Mouse (Mus musculus) ovary, adult 18-20 months (tissue): ENCODE results near the gene Il20ra.
"Not testable (repeated sequence)": the region's sequence is repeated elsewhere in the genome, so short reads cannot be mapped to it uniquely, and the experiment has no call there.

Experiments used
- DNase-seq: peaks from one replicate; pipeline ENCODE4 v3.0.0; 2022; ENCODE audit warnings: low spot score, mixed read lengths

Il20ra gene

DNA sequence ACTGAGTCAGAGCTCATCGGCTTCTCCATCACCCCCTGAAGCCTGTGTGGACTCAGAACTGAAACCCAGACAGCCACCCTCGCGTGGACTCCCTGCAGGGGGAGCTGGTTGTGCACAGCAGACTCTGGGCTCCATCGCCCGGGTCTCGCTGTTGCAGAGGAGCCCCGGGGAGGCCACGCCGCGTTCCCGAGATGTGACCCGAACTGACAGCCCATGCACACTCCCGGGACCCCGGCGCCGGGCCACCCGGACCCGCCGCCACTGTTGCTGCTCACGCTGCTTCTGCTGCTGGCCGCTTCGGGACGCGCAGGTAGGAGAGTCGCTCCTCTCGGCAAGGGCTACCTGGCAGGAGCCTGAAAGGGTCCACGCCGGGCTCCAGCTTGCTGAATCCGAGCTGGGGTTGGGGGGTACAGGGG is at the start of gene Il20ra:
Gene Il20ra, plus strand, starts transcription at position 150 of the 416 bp plus-strand sequence.
- DNase-seq: no peak

DNA sequence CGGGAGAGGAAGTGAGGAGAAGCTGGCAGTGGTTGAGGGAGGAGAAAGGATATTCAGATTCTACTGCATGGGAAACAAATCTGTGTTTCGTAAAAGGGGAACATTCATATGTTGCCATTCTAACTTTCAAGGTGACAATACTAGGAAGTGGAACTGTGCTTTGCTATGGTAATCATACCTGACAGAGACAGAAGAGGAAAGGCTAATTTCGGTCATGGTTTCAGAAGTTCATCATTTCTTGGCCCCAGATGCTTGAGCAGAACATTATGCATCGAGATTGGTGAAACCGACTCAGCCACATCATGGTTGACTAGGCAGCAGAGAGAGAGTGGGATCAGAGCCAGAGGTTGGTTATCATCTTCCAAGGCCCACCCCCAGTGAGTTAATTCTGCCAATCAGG is 43.4 kb upstream of the Il20ra start:
- DNase-seq: no peak

DNA sequence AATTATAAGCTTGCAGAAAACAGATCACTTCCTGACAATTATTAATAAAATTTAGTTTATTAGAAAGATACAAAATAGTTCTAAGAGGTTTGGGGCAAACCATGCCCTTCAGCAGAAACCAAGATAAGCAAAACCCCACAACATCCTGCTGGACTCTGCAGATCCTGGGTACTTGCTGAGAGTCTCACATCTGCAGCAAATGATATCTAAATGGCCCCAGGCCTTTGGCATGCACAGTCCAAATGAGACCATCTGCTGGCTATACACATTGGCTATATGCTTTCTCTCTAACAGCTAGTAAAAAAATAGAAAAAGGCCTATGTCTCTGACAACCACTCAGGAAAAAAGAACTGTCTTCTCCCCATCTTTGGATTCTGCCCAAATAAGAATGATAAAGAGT is 40.4 kb upstream of the Il20ra start:
- no peak for DNase-seq

DNA sequence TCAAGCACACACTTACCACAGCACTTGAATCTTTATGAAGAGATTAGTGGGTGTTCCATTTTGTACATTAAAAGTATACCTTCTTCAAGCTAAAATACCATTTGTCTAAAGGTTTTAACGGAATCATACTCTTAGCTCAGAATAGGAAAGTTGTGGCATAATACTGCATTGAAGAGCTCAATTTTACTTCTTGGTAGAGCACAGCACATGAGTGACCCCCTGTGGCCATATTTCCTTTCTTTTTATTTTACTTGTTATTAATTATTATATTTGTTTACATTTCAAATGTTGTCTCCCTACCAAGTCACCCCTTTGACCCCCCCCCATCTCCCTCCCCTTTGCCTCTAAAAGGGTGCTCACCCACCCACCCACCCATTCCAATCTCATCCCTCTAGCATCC is 39.2 kb upstream of the Il20ra start:
- no peak for DNase-seq

DNA sequence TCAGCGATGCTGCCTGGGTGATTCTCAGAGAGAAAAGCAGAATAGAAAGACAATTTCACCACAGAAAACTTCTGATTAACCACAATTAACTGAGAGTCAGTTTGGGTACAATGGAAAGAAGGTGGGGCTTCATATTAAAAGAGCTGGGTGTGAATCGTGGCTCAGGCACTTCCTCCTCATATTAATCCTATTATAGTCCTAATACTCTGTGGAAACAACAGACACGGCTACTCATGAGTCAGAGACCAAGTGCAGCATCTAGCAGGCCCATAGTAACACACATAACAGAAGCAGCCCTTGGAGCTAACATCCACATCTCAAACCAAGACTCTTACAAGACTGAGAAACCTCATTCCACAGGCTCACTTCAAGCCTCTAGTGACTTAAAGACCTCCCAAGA is 24.7 kb upstream of the Il20ra start:
- no peak for DNase-seq

DNA sequence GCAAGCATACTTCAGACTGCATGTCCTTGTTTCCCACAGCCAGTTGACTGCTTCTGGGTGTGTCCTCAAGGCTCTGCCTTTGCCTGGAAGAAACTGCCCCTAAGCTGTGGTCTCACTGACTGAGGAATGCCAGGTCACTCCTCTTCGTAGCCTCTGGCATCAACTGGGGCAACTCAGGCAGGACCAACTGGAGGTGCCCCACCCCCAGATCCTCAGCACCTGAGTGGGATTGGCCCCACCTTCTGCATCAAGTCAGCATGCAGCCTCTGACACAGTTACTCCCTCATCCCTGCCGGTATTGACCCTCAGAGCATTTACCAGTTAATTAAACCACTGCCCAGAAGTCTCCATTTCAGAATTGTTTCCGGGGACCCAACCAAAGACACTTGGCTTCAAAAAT is 21.1 kb upstream of the Il20ra start:
- no peak for DNase-seq

DNA sequence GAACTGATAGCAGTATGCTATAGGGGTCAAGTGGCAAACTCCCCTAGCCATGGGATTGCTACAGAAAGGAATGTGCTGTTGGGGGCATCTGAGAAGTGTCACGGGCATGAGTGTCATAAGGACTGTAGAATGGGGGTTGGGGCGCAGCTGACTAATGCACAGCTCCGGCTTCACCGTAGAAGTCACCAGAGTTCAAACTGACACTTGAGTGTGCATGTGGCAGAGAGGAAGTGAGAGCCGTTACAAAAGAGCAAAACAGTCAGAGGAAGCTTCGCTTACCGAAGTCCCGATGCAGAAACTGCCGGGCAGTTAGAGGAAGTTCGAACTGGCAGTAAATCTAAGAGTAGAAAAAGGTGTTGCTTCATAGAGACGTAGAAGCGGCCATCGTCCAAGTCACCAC is 20.6 kb upstream of the Il20ra start:
- DNase-seq: no peak

DNA sequence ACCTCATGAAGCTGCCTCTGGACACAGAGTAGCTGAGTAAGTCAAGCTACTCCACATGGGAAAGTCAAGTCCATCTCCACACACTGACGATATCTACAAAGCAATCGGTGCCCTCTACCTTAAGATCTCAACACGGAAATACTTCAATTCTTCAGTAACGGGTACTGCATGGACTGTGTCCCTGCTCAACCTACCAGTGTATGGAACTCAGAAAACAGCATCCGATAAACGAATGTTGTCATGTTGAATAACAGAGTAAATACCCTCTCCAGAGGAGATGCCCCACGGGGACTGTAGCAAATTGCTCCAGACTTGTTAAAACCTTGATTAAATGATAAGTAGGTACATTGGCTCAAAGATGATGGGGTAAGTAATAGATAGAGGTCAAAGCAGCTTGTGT is 20.0 kb upstream of the Il20ra start:
- no peak for DNase-seq

DNA sequence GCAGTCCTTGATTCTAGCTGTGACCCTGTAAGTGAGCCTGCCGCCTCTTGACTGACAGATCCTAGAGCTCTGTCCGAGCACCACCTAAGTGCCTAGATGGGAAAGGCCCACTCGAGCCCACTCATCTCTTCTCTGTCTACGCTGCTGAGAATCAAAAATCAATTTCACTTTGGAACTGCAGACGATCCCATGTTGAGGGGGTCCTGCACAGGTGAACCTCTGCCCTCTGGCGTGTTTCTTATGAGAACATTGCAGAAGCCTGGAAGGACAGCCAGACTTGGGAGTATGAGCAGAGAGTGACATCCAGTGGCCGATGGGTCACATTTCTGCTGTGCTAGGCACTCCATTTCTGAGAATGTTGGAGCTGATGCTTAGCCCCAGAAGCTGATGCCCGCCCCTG is 19.4 kb upstream of the Il20ra start:
- DNase-seq: no peak

DNA sequence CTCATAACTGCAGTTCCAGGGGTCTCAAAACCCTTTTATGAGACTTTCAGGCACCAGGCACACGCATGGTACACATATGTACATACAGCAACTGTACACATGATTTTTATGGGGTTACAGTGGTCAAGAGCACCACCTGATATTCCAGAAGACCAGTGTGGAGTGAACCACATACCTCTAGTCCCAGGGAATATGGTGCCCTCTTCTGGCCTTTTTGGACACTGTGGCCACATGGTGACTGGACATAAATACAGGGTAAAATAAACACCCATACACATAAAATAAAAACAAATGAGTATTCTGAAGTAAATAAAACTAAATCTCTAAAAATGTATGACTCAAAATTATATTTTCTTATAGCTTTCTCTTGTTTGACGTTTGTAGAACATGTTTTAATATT is 18.7 kb upstream of the Il20ra start:
- DNase-seq: no peak

DNA sequence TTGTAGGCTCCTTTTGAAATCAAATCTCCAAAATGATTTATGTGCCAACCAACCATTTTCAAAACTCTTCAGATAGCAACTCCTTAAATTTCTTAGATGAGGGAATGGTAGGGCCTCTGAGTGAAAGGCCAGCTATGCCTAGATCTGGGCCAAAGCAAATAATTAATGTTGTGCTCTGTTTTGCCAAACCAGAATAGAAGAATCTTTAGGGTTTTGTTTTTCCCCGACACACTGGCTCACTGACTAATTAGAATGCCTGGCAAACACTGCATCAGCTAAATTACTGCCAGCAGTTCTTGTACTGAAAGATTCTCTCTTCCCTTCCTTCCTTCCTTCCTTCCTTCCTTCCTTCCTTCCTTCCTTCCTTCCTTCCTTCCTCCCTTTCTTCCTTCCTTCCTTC is 13.0 kb upstream of the Il20ra start:
- no peak for DNase-seq

DNA sequence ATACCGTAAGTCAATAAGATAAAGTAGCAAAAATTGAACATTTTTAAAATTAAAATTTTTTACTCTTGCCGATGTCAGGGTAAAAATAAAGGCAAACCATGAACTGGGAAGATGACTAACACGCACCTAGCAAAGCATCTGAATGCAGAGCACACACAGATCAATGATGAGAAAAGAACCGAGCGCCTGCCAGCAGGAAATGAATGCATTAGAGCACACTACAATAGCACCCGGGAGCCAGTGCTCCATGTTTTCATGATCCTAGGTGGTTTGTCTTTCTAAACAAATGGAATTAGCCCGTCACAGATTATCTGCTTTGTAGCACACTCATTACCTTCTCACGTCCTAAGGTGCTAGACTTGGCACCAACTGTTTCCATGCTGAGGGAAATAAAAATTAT is 7.9 kb upstream of the Il20ra start:
- no peak for DNase-seq

DNA sequence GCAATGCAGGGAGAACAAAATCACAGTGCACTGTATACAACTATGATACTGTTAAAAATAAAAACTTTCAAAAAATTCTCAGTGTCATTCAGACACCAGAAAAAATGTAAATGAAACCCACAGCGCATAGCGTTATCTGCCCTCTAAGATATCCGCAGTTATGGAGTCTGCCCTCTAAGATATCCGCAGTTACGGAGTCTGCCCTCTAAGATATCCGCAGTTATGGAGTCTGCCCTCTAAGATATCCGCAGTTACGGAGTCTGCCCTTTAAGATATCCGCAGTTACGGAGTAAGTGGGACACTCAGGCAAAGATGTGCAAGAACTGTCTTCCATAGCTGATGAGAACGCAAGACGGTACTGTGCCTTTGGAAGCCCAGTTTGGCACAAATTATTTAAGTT is 4.6 kb upstream of the Il20ra start:
- no peak for DNase-seq

DNA sequence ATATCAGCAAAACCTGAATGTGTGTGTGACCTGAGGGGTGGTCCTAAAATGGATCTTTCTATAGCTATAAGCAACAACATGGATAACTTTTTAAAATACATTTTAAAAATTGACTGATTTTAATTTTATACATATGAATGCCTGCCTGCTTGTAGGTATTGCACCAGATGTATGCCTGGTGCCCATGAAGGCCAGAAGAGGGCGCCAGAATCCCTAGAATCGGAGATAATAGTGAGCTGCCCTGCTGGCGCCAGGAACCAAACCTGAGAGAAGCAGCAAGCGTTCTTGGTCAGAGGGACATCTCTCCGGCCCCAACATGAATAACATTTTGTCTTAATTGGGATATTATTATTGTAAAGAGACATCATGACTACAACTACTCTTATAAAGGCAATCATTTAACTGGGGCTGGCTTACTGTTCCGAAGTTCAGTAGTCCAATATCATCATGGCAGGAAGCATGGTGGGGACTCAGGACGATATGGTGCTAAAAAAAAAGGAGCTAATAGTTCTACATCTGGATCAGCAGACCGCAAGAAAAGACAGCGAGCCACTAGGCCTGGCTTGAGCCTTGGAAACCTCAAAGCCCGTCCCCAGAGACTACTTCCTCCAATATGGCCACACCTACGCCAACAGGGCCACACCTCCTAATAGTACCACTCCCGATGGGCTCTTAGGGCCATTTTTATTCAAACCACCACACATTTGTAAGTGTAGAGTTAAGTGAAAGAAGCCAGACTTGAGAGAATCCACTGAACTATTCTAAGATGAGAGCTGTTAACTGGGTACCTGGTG is 3.9 kb upstream of the Il20ra start:
- DNase-seq: no peak

DNA sequence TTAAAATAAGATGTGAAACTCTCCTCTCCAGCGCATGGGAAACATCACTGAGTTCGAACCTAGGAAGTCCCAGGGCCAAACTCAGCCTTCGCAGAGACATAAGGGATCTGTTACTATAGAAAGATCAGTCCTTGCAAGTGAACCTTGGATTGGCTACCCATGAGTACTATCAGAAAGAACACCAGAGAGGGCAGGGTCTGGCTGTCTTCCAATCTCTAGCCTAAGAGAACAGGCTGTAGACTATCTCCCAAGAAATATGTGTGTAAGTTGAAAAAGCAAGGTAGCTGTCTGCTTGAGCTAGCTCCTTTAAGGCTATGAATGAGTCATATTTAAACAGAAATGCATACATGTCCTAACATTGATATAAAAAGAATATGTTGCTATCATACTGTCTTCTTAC is 1.4 kb upstream of the Il20ra start:
- DNase-seq: no peak

DNA sequence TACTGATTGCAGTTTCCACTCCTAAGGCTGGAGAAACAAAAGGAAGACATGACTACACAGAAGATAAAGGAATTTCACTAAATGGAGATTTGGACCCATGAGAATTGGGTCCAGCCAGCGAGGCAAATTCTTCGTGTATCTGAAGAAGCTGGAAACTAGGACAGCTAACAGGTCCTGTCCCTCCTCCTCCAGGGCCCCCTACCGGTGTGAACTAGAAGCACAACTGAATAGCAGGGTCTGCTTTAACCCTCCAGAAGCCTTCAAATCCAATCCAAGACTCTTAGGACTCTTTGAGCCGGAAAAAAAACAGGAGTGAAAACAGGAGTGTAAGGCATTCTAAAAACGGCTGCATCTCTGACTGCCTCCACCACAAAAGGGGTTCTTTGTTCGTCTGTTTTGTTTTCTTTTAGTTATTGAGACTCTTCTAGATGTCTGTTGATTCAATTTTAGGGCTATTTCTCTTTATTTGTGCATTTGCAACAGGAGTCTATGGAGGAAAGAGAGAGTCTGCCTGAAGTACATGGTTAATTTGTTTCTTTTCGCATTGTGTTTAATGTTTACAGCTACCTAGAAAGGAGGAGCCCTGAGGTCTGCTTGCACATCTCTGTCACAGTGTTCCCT is 709 bp upstream of the Il20ra start:
- DNase-seq: no peak

DNA sequence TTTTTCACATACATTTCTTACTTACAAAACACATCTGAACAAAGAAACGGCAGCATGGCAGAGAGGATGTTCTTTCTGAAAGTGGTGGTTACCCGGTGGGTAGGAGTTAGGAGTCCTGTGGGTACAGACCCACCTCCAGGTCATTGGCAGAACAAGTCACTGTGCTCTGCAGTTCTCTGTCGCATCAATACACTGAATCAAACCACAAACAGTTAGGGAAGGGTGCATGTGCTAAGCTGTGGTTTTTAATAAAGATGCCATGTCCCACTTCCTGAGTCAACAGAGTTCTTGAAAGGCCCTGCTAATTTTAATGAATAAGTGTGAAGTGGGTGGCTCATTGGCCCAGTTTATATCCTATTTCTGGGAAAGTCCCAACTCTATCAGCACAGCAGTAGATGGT is 6.3 kb downstream of the Il20ra start:
- DNase-seq: no peak

DNA sequence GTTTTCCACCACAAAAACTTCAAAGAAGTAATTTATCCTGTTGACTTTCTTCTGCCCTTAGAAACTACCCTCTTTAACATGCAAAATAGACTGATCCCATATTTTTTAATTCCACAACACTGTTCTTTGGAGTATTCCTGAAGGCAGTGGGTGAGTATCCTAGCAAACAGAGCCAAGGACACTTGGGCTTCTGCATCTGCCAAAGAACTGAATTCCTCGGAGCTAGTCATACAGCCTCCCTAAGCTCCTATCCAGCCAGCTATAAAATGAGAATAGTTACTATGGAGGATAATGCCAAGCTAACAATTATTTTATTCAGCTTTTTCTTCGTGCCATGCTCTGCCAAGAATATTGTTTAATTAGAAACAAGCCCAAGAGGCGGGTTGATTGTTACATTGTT is 9.9 kb downstream of the Il20ra start:
- no peak for DNase-seq

DNA sequence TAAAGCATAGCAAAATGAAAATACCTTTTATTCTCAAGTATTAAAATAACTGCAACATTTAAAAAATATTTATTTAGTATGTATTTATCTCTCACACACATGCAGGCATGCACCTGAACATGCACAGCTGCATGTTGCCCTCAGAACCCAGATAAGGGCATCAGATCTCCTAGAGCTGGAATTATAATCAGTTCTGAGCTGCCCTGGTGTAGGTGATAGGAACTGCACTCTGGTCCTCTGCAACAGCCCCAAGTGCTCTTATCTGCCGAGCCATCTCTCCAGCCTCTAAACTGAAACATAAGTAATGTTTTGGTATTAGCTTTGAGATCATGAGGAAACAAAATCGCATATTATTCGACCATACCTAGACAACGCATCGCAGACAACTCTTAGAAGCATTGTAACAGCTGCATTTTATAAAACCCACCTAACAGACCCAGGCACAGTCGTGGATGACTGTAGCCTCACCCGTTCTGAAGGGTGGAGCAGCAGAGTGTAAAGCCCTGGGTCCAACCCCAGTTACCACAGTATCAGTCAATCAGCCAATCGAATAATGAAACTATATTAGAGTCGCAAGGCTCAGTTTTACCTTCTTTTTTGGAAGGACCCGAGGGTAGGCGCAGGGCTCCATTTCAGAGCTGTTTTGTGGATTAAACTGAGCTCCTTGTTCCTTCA is 11.9 kb downstream of the Il20ra start:
- no peak for DNase-seq

DNA sequence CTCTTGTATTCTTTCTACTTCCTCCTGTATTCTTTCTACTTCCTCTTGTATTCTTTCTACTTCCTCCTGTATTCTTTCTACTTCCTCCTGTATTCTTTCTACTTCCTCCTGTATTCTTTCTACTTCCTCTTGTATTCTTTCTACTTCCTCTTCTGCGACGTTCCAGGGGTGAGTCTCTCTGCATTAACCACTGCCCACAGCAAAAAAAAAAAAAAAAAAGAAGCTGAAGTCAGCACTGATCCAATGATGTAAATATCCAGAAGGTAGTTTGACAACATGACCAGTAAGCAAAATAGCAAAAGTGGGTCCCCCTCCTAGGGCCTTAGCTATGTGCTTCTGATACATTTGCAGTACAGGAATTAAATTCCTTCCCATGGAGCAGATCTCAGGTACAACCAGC is 26.1 kb downstream of the Il20ra start:
- DNase-seq: not testable (repeated sequence)

DNA sequence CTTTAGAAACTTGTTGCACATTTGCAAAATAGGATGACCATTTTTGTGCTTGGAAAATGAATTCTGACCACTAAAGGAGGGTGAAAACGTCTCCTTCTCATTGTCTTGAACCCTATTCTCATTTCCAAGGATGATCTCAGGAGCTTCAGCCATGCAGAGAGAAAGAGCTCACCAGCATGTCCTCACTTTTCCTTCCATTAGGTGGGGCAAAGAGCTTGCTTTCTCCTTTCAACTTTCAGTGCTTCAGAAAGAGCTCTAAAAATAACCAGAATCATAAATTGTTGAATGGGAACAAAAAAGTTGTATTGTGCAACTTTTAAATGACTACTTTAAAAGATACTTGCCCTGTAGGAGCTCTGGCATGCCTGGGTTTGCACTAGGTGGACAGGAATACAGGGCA is 33.3 kb downstream of the Il20ra start:
- no peak for DNase-seq

DNA sequence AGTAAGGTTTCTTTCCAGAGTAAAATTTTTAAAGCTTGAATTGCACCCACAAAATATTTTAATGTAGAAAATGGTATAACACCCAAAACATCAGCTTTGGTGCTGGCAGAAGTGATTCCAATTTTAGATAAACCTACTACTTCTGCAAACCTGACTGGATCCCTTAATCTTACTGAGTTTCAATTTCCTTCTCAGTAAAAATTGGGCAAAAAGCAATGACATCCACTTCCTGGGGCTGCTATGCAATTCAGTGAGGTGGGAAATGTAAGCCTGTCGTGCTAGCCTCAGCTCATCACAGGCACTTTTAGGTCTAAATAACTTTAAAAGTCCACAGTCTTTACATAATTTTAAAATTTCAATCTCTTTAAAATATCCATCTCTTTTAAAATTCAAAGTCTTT is 33.8 kb downstream of the Il20ra start:
- no peak for DNase-seq

DNA sequence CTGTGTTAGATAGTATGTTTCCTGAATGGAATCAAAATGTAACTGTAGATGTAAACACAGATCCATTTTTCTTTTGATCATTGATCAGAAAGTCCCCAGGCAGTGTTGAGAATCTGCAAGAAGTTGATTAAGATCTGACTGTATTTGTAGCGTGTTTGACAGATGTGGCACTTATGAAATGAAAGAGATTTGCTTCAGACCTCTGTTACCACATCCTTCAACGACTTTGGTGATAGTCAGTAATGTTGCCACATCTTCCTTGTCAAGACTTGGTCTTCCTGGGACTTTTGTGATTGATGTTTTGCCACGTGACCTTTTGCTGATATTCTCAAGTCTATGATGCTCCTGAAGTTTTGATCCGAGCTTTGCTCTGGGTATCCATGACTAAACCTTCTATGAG is 35.3 kb downstream of the Il20ra start:
- DNase-seq: no peak

DNA sequence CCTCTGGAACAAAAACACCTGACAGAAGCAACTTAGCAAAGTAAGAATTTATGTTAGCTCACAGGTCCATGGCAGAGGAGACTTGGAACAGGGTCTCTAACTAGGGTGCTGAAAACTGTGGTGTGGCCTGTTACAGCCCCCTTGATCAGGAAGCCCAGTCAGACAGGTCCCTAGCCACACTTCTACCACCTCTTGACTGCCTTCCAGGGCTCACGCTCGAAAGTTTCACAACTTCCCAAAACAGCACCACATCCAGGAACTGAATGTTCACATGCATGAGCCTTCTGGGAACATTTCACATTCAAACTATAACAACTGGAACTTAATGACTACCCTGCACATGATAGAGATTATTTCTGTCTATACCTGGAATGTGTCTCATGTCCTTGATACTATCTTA is 53.1 kb downstream of the Il20ra start:
- no peak for DNase-seq
